Mouse (Mus musculus) telencephalon, adult 2 months (tissue): ENCODE measurements at regions not wholly inside any gene's neighbourhood (a gene's known extent, or its start where the extent isn't known, plus 50 kb on each side); places are given as distances from the start of the nearest gene placed in this dataset.
A peak's percentile ranks its signal among the peaks of the same experiment; 100 is the strongest.

ENCODE experiments used
- DNase-seq: peaks from one replicate; pipeline ENCODE4 v3.0.0-alpha.2; 2011; ENCODE audit warnings: low read depth, low spot score

- peak; percentile 50 for DNase-seq
These were observed 60.0 kb downstream of the Ubiad1 start for GRCm38 (mm10) chr4:148384251-148385230.

GRCm38 (mm10) chr4:148380562-148380961, 64.0 kb downstream of the Ubiad1 start:
- no peak for DNase-seq

- no peak for DNase-seq
These were observed 66.1 kb downstream of the Ubiad1 start for GRCm38 (mm10) chr4:148378491-148378890.

- no peak for DNase-seq
These were observed 67.2 kb downstream of the Ubiad1 start for GRCm38 (mm10) chr4:148377368-148377767.

- DNase-seq, result no peak
These were observed 68.1 kb downstream of the Ubiad1 start for GRCm38 (mm10) chr4:148376439-148376838.

- DNase-seq, result no peak
These were observed 73.1 kb downstream of the Ubiad1 start for GRCm38 (mm10) chr4:148371489-148371888.

GRCm38 (mm10) chr4:148367671-148368070, 76.9 kb downstream of the Ubiad1 start:
- no peak for DNase-seq

GRCm38 (mm10) chr4:148365804-148366203, 78.0 kb upstream of the Disp3 start:
- no peak for DNase-seq

GRCm38 (mm10) chr4:148363366-148364121, 75.8 kb upstream of the Disp3 start:
- no peak for DNase-seq

GRCm38 (mm10) chr4:148360931-148361330, 73.2 kb upstream of the Disp3 start:
- peak; percentile 89 for DNase-seq

GRCm38 (mm10) chr4:148358336-148358735, 70.6 kb upstream of the Disp3 start:
- no peak for DNase-seq

GRCm38 (mm10) chr4:148357221-148357621, 69.5 kb upstream of the Disp3 start:
- peak; percentile 26 for DNase-seq

- DNase-seq, result peak; percentile 28
These were observed 68.9 kb upstream of the Disp3 start for GRCm38 (mm10) chr4:148356654-148357053.

GRCm38 (mm10) chr4:148353969-148354368, 66.2 kb upstream of the Disp3 start:
- DNase-seq, result no peak

- DNase-seq, result no peak
These were observed 64.9 kb upstream of the Disp3 start for GRCm38 (mm10) chr4:148352690-148353089.

- no peak for DNase-seq
These were observed 53.9 kb upstream of the Disp3 start for GRCm38 (mm10) chr4:148341531-148342157.

- no peak for DNase-seq
These were observed 52.6 kb upstream of the Disp3 start for GRCm38 (mm10) chr4:148340342-148340741.

- no peak for DNase-seq
These were observed 50.4 kb upstream of the Disp3 start for GRCm38 (mm10) chr4:148337890-148338880.
